Mouse (Mus musculus): ENCODE results near the gene Shank3.

DNA sequence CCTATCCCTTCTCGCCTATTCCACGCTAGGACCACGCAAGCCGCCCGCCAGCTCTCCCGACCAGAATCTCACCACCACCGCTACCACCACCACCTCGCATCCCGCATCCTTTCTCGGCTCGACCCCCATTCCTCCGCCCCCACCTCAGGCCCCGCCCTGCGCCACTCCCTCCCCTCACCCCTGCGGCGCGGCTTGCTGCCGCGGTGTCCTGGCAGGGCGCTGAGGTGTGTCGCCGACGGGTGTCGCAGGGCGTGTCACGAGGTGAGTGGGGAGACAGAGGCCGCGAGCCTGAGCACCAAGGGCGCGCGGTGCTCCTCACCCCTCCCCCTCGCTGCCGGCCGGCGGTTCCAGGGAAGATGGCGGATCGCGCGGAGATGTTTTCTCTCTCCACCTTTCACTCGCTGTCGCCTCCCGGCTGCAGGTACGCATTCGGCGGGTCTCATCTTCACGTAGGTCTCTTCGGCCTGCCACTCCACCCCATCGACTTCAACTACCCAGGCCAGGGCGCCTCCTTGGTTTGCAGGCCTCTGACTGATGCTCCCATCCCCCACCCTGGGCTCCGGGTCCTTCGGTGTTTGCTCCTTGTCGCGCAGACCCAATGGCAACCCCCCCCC, 45.5 kb upstream of the Shank3 start, which contains the start of gene Mapk8ip2:
- TF ChIP-seq CTCF (IDR thresholded peaks at IDR 0.05) (no peak), EP300 (IDR thresholded peaks at IDR 0.05) (no peak)
